Mouse (Mus musculus) ES-Bruce4 (cell line): ENCODE measurements around the gene Lrmda.

ENCODE experiments used
- CTCF ChIP-seq: IDR thresholded peaks from one replicate; pipeline ENCODE4 v1.8.1; 2011; ENCODE audit warnings: low read depth, low read length
- EP300 ChIP-seq: IDR thresholded peaks from 2 replicates; pipeline ENCODE4 v1.6.1; 2011; ENCODE audit warnings: low read depth, low read length; ENCODE audit not compliant: insufficient read depth
- POLR2A ChIP-seq: IDR thresholded peaks from one replicate; pipeline ENCODE4 v1.8.1; 2011; ENCODE audit warnings: low read length; ENCODE audit not compliant: insufficient read depth

- TF ChIP-seq CTCF (no peak), EP300 (no peak), POLR2A (no peak)
Measured at GRCm38 (mm10) chr14:22906716-22907115, 887.2 kb downstream of the Lrmda start.
